Mouse (Mus musculus) CD4-positive, CD25-positive, alpha-beta regulatory T cell, adult 4 months (primary cell): ENCODE data around the gene Pkd2. TPM values are rescaled to one million over a fixed set of nuclear protein-coding genes. Genes with fewer than 3 reads are reported as not detected.

Source experiments
- ATAC-seq: one replicate; pipeline ENCODE4 v1.8.0; 2017
- polyA plus RNA-seq, 2 experiments: library from polyadenylated mRNA; unstranded; fragments of 100-300 nt; shearing (Covaris generic); gene quantifications; one replicate each; pipeline ENCODE4 v1.2.1; 2017

The Pkd2 gene
- polyA plus RNA-seq, 2 experiments from 2014 or later: 0.05 to 0.15 TPM

DNA sequence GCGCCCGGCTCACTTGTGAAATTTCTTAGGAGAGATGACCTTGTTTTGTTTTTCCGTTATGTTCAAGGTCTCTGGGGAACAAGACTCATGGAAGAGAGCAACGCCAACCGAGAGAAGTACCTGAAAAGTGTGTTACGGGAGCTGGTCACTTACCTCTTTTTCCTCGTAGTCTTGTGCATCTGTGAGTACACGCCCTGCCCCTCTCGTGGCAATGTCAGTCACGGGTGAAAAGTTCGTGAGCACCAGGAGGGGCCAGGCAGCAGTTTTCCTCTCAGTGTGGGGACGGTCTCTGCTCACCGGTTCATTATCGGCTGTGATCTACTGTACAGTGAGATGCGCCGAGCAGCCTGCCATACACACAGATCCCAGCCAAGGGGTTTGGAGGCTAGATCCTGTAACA is 7.6 kb downstream of the Pkd2 start:
- ATAC-seq: no peak

- ATAC-seq: no peak
Observed at GRCm38 (mm10) chr5:104468586-104468985, 9.3 kb downstream of the Pkd2 start.

DNA sequence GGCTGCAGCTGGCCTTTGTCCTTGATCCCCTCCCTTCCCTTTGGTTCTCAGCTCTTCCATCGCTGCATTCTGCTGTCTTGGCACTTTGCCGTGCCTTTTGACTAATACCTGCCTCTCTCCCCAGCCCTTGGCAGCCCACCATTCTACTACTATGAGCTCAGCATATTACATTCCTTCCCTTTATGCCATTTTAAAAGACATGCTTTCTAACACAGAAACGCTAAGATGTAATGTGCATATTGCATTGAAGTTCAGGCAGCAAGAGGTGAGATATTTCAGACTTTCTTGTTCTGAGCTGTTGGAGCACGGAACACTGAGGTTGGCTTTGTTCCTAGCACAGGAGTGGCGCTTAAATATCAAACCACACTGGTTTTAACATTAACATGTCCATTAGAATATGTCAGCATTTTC is 11.7 kb downstream of the Pkd2 start:
- no peak for ATAC-seq

DNA sequence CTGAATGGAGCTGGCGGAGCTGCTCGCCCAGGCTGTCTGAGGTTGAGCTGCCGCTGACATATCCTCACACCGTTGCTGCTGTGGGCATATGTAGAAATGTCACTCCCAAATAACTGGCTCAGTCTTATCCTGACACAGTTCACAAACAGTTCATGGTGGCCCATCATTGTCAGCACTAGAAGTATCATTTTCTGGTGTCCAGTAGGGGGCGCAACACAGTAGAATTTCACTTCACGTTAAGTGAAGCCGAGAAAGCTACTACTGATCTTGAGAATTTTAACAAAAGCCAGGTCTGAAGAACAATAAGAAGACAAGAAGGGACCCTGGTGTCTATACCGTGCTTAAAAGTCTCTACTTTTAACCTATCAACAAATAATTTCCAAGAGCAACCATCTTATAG is 13.1 kb downstream of the Pkd2 start:
- no peak for ATAC-seq

- no peak for ATAC-seq
Observed at GRCm38 (mm10) chr5:104480367-104480766, 21.1 kb downstream of the Pkd2 start.

- ATAC-seq: no peak
Observed at GRCm38 (mm10) chr5:104482856-104483255, 23.6 kb downstream of the Pkd2 start.

DNA sequence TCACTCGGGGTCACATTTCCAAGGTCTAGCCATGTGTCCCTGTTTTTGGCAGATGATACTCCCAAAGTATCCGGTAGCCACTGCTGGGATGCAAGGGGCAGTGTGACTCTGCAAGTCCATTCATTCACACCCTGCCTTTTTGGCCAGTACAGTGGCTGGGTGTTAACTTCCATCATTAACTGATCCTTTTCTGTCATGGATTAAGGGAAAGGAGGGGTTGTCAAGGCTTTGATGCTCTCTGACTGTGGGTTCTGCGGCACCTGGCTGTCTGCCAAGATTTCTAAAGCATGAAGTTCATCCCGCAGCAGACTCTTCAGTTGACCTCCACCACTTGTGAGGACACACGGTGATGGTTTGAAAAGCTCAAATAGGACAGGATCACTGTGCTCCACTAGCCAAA is 32.3 kb downstream of the Pkd2 start:
- ATAC-seq: no peak

DNA sequence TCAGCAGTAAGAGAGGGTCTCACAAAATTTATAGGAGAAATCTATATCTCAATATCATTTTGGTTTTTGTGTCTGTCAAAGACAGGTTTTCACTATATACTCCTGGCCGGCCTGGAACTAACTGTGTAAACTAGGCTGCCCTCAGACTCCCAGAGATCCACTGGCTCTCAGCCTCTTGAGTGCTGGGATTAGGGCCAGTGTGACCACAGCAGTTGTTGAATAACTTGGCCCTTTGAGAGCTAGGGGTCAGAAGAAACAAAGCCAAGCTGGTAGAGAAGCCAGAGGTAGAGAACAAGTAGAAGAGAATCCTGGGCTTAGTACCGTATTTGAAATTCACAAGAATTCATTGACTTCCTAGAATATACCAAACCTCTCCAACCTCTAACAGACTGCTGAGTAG is 45.6 kb downstream of the Pkd2 start:
- no peak for ATAC-seq

DNA sequence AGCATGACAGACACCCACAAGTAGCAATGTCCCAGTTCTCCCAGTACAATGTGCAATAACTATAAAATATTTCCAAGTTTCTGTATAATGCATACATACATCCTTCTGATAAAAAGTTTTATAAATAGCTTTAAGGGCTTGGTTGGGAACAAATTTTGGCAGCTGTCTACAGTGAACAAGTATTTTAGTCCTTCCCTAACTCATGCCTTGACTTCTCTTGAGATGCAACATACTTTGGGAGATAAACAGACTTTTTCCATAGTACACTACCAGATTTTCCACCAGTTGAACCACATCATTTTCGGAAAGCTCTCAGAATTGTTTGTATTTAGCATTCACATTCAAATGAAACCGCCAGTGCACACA is 48.6 kb downstream of the Pkd2 start:
- ATAC-seq: no peak

DNA sequence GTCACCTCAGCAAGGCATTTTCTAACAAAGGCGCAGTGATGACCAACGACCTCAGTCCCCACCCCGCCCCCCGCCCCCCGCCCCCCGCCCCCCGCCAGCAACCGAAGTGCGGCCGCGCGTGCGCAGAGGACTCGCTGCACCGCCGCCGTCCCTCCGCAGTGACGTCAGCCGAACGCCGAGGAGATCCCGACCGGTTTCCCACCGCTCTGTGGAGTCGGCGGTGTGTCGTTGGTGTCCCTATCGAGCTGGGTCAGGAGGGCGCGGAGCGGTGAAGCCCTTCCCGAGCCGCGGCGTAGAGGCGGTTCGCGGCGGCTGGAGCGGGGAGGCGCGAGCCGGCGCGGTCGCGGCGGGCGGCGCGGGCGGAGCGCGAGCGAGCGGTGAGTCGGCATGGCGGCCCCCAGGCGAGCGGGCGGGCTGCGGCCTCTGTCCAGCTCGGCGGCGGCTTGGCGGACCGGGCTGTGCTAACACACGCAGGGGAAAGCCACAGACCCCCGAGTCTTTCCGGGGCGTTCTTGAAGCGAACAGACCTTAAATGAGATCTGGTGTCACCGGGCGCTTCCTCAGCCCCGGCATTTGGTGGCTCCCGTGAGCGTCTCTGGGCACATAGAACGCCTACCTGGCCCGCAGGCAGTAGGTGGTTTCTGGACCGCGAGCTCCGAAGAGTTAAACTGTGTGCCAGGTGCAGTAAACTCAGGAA is 49.1 kb downstream of the Pkd2 start, which contains the start of gene BC005561:
TSS of gene BC005561 (plus strand) at position 158 of the 697 bp plus-strand sequence.
- peak; percentile 81 for ATAC-seq

GRCm38 (mm10) chr5:104511211-104511610 is 52.0 kb downstream of the Pkd2 start:
- no peak for ATAC-seq

DNA sequence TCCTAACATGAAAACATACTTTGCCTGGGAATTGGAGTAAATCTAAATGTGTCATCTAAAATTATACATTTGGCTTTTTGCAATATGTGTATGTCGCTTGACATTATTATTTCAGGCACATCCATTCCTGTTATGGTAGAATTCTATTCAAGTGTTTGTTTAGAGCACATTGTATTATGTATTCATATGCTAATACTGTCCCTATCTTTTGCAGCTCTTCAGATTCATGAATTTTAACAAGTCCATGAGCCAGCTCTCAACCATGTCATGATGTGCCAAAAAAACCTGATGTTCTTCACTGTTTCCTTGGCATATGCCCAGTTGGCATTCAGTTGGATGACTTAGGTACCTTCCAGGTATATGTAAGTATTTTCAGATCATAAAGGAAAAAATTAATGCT is 79.4 kb downstream of the Pkd2 start:
- ATAC-seq: no peak

GRCm38 (mm10) chr5:104539331-104539730 is 80.1 kb downstream of the Pkd2 start:
- ATAC-seq: no peak

Other genes with a start within 250 kb of the Pkd2 start
- not detected for gene Ibsp, start 160.3 kb upstream of the Pkd2 start, polyA plus RNA-seq
- gene Mepe, start 134.1 kb upstream of the Pkd2 start, polyA plus RNA-seq: not detected
- 1 to 10 TPM in 1 of 2 experiments, not detected in 1; 2.7 TPM for gene Spp1, start 24.3 kb upstream of the Pkd2 start, polyA plus RNA-seq
- gene BC005561, start 48.9 kb downstream of the Pkd2 start, polyA plus RNA-seq: 1 to 10 TPM; 2.3 to 3.4 TPM